Mouse (Mus musculus): ENCODE measurements around the gene Olfr810.

Gene Olfr810

DNA sequence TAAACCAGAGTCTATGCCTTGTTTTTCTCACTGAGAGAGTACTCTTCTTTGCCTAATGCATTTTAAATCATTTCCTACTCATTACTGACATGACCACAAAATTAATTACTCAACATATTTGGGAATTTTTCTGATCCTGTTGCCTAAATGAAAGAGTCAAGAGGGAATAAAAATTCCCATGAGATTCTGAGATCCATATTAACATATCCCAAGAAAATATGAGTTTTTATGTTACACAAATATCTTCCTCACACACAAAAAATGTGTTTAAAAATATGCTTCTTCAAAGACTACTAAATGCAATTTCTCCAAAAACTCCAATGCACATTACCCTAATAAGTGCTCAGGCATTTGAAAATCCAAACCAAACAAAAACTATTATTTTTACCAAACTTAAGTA lies at the start of gene Olfr810:
Gene Olfr810, minus strand, starts transcription at position 101 of the 400 bp plus-strand sequence.
- no peak for DNase-seq

DNA sequence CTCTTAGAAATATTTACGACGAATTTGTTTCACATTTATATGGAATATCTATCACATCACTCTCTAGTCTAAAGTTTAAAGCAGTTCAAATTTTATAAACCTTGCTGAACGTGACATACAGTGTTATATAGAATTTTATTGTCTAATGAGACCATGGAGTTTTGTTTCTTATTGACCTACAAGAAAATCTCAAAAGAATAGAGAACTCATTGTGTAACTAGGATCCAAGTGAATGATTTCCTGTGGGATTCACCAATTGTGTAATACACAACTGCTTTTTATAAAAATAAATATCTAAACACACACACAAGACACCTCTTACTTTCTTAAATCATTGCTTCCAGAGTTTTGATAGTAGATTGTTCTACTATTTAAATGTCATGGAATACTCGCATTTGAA lies 9.6 kb upstream of the Olfr810 start, which contains the start of gene Olfr811:
Gene Olfr811, minus strand, starts transcription at position 101 of the 400 bp plus-strand sequence.
- no peak for DNase-seq

DNA sequence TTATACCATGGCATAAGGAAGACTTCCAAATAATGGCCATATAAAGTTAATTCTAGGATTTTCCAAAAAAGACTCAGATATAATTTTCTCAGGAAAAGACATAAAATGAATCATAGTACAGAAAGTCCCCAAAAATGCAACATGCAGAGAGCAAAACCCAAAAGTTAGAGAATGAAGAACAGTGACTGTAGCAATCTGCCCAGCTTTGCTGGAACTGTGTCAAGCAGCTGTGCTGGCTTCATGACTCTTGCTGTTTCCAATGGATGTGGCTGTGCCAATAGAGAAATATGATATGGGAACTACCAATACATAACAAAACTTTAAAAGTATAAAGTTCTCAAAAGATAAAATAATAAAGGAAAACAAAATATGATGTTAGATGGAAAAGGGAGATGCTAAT lies 16.6 kb downstream of the Olfr810 start:
- no peak for DNase-seq

DNA sequence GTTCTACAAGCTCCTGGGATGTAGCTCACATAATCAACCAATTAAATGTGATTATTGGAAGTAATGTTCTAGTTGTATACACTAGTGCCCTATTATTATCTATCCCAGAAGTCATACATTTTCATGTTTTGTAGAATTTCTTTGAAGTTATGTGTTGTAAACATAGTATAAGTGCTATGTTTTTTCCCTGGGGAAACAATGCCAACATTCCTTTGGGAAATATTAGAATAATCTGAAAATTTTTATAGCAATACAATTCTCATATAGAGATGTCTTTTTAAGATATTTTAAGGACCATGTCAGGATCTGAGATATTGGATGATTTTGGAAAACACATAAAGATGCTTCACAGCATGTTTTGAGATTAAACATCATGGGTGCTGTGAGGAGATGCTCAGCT lies 20.4 kb downstream of the Olfr810 start, which contains the start of gene Olfr809:
Gene Olfr809, plus strand, starts transcription at position 301 of the 400 bp plus-strand sequence.
- DNase-seq: no peak

DNA sequence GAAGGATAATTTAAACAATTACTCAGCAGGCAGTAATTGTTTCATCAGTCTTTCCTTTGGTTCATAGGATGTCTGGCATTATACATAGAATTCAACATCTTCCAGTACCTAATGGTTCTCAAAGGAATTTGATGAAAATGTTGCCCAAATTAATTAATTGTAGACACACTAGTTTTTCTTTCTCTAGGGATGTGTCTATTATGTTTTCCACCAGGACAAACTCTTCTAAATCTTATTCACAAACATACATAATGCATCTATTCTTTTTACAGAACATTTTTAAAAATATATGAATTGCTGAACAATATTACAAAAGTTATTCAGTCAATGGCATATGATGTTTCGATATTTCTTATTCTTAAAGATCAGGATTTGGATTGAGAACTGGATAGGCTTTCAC lies 29.5 kb downstream of the Olfr810 start, which contains the start of gene Olfr808:
Gene Olfr808, plus strand, starts transcription at position 301 of the 400 bp plus-strand sequence.
- DNase-seq: no peak

DNA sequence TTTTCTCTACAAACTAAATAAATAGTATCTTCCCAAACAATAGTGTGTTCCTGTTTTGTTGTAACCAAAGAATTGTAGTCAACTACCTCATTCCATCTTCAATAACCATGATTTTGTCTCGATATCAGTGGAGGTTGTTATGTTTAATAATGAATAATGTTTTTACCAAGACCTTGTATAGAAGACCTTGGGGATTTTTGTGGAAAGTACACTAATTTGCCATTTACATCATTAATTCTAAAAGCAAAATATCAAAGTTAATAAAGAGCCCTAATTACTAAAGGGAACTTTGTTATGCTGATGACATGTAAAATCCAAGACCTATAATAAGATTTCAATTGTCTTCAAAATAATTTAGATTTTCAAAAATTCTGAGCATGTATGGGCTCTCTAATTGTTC lies 37.0 kb downstream of the Olfr810 start, which contains the start of gene Olfr807:
Gene Olfr807, minus strand, starts transcription at position 101 of the 400 bp plus-strand sequence.
- no peak for DNase-seq

DNA sequence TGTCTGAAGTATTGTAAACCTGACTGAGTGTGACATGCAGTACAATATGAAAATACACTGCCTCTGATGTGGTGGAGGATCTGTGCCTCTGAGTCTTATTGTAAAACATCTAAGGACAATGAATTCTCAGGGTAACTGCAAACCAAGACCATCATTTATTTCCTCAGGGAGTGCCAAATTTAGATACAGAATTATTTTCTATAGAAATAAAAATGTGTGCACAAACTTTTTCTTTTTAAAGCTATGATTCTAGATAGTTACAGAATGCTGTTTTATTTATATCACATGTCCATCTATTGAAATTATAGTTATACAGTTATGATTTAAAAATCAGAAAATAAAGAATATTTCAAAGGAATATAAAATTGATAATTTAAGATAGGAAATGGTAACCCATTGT lies 52.9 kb downstream of the Olfr810 start, which contains the start of gene Olfr806:
Gene Olfr806, minus strand, starts transcription at position 101 of the 400 bp plus-strand sequence.
- DNase-seq: no peak

Measured in thymus, adult 18-20 months (tissue).